Mouse (Mus musculus) liver, adult 2 months (tissue): ENCODE data around the gene F12. TPM values are rescaled to one million over a fixed set of nuclear protein-coding genes. Genes with fewer than 3 reads are reported as not detected.

Experiments
- DNase-seq: peaks from one replicate; pipeline ENCODE4 v3.0.0-alpha.2; 2011; ENCODE audit warnings: low read depth, low spot score; ENCODE audit errors: extremely low read depth
- H3K27ac ChIP-seq: fragments of 200-500 bp; replicated peaks from 2 replicates; pipeline ENCODE4 v1.5.1; 2012; ENCODE audit warnings: low read depth, mild to moderate bottlenecking, control low read depth, inconsistent platforms, low read length; ENCODE audit not compliant: insufficient read depth
- H3K27me3 ChIP-seq: fragments of 200-500 bp; 2 replicates; pipeline ENCODE4 v1.6.1; 2012; ENCODE audit warnings: mild to moderate bottlenecking, moderate library complexity, low read length, inconsistent platforms; ENCODE audit not compliant: control insufficient read depth, insufficient read depth
- H3K36me3 ChIP-seq: fragments of 200-500 bp; 2 replicates; pipeline ENCODE4 v1.6.1; 2012; ENCODE audit warnings: low read length, inconsistent platforms; ENCODE audit not compliant: control insufficient read depth, insufficient read depth
- H3K4me1 ChIP-seq: fragments of 200-500 bp; 2 replicates; pipeline ENCODE4 v1.6.1; 2011; ENCODE audit warnings: low read length; ENCODE audit not compliant: control insufficient read depth, insufficient read depth
- H3K4me3 ChIP-seq: fragments of 200-500 bp; 2 replicates; pipeline ENCODE4 v1.5.1; 2011; ENCODE audit warnings: low read depth, mild to moderate bottlenecking, control low read depth, low read length, moderate library complexity; ENCODE audit not compliant: insufficient read depth
- H3K79me2 ChIP-seq: fragments of 200-500 bp; 2 replicates; pipeline ENCODE4 v1.6.1; 2012; ENCODE audit warnings: inconsistent platforms, mild to moderate bottlenecking, low read length, moderate library complexity; ENCODE audit not compliant: control insufficient read depth, insufficient read depth
- H3K9ac ChIP-seq: fragments of 200-500 bp; 2 replicates; pipeline ENCODE4 v1.6.1; 2012; ENCODE audit warnings: low read depth, mild to moderate bottlenecking, control low read depth, inconsistent platforms, low read length
- CTCF ChIP-seq: fragments of 200-500 bp; IDR thresholded peaks from 2 replicates; pipeline ENCODE4 v1.5.1; 2011; ENCODE audit warnings: low read depth, low read length, control low read depth
- POLR2A ChIP-seq: fragments of 200-500 bp; IDR thresholded peaks from 2 replicates; pipeline ENCODE4 v1.6.1; 2011; ENCODE audit warnings: low read length, control low read depth; ENCODE audit not compliant: insufficient read depth; ENCODE audit errors: extremely low read depth
- WGBS: fragments of 180-500 bp; shearing (Covaris S2); methylation state at CpG from one replicate; pipeline ENCODE4 v1.1.7; 2018; 5-methylcytosine and 5-hydroxymethylcytosine counted together
- polyA plus RNA-seq: library from polyadenylated mRNA; depleted of rRNA; stranded (reverse); fragments of >200 nt; gene quantifications from 2 replicates; pipeline ENCODE4 v1.2.3, GENCODE M21; 2012
- total RNA-seq: library from RNA; depleted of rRNA; stranded (reverse); fragments of >200 nt; gene quantifications from 2 replicates; pipeline ENCODE4 v1.2.3, GENCODE M21; 2014

Gene F12
- total and polyA plus RNA-seq, 2 experiments, result 391 to 798 TPM

DNA sequence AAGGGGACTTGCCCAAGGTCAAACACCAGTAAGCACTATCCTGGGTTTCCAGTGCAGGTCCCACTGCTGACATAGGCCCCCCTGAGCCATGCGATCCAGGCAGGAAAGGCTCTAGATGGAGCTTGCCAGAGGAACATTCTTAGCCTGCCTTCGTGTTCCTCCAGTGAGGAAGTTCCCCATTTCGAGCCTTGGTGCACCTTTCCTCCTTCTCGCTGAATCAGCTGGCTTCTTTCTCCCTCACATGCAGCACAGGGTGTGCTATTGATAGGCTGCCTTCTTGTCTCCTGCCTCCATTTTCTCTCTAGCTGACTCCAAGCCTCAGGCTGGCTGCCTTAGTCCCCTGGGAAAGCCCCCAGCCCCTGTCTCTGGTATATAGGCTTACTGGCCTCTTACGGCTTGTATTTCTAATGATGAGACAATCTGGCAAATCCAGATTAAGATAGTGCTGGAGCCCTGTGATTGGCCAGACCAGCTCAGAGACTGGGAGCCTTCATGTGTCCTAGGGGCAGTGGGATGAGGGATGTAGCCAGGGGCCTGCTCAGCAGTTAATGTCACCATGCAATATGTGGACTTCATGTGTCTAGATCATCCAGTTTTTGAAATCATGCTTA, 39.3 kb upstream of the F12 start:
- H3K36me3 ChIP-seq, result no peaks in the 10 kb centered on the region
- DNase-seq, result no peak
- H3K27ac ChIP-seq, result no peak overlapping the region
- no peak overlapping the region for H3K4me3 ChIP-seq
- no peaks in the 10 kb centered on the region for H3K4me1 ChIP-seq
- H3K27me3 ChIP-seq, result peaks cover 5% of the 10 kb centered on the region; the same call in 1 of the 2 replicates
- TF ChIP-seq CTCF (no peak), POLR2A (no peak)
- whole genome bisulfite sequencing, result 87% methylated on average over 5 of the region's 5 CpGs
- H3K79me2 ChIP-seq, result no peaks in the 10 kb centered on the region
- no peak overlapping the region for H3K9ac ChIP-seq

DNA sequence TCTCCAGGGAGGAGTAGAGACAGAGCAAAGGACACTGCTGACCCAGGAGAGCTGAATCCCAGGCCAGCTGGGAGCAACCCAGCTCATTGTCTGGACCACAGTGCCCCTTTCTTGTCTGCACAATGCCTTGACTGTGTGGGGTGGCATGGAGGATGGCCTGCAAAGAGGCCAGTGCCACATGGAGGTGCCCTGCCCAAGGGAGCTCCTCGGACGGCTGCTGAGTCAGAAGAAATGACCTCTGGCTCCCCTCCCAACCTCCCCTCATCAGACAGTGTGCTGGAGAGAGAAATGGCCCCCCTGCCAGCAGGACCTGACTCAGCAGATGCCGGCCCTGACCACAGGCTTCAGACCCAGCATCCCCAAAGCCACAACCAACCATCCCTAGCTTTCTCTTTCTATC, 38.6 kb upstream of the F12 start:
- no peaks in the 10 kb centered on the region for H3K4me1 ChIP-seq
- no peaks in the 10 kb centered on the region for H3K36me3 ChIP-seq
- no peak for DNase-seq
- TF ChIP-seq POLR2A (no peak), CTCF (no peak)
- WGBS, result 60% methylated on average over 3 of the region's 3 CpGs
- no peak overlapping the region for H3K27ac ChIP-seq
- peaks cover 5% of the 10 kb centered on the region; the same call in 1 of the 2 replicates for H3K27me3 ChIP-seq
- no peak overlapping the region for H3K9ac ChIP-seq
- no peaks in the 10 kb centered on the region for H3K79me2 ChIP-seq
- H3K4me3 ChIP-seq, result no peak overlapping the region

DNA sequence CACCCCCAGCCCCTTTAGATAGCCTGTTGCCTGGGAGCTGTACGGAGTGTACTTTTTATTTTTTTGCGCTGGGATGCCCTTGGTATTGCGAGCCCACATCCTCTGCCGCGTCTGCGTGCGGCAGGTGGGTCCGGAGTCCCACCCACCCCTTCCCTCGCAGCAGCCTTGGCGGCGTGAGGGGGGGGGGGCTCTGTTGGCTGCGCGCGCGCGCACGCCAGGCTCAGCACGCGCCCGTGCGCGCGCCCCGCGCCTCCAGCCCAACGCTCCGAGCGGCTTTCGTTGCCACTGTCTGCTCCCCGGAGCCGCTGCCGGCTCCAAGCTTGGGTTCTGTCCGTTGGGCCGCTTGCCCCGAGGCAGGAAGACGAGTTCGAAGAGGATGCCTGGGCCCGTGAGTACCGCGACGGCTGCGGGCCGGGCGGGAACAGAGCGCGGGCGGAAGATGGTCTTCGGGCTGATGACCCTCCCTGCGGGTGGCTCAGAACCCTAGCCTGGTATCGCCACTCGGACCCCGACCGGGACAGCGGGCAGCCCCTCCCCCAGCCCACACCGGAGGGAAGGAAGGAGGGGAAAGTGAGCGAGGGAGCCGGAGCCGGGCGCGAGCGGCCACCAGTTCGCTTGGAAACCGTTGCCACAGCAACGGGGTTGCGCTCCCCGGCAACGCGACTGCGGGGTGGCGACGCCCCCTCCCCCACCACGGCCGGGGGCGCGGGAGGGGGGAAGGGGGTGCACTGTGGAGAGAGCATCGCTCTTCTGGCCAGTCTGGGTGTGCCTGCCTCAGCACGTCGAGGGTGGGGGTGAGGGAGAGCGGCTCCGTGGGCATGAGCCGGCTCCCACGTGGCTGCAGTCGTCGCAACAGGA, 37.7 kb upstream of the F12 start, which contains the start of gene Prr7:
Gene Prr7, plus strand, starts transcription at position 241 of the 858 bp plus-strand sequence.
- TF ChIP-seq POLR2A (no peak), CTCF (no peak)
- Histone ChIP-seq H3K27ac (no peak within 1 kb of the TSS), H3K36me3 (no peaks in the 10 kb centered on the region), H3K9ac (peak within 1 kb of the TSS; percentile 5; the same call in 1 of the 2 replicates), H3K79me2 (no peaks in the 10 kb centered on the region), H3K4me3 (peak within 1 kb of the TSS; percentile 55), H3K27me3 (peaks cover 5% of the 10 kb centered on the region; the same call in 1 of the 2 replicates), H3K4me1 (no peaks in the 10 kb centered on the region)
- 2% methylated on average over 81 of the region's 84 CpGs for WGBS
- DNase-seq, result no peak

DNA sequence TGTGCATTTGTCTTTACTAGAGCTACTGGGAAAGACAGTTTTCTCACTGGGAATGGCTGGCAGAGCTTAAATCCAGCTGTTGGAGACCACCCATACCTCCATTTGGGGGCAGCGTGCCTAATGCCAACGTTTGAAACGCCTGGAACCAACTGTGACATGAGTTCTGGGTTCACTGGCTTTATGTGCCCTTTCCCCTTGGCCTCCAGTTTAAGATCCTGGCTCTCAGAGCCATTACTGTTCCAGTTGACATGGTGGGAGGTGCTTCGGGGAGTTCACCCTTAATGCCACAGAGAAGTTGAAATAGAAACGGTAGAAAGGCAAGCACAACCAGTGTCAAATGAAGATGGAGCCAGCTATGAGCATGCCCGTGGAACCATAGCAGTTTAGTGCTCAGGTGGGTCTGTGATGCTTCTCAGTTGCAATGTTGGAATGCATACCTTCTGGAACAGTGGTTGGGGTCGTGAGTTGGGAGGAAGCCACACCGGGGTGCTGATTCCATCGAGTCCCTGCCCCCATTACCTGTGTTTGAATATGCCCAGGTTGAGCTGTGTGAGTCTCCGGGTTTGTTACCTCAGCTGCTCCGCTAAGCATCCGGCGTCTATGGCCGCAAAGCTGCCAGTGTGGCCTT, 36.9 kb upstream of the F12 start:
- no peak overlapping the region for H3K9ac ChIP-seq
- peaks cover 5% of the 10 kb centered on the region; the same call in 1 of the 2 replicates for H3K27me3 ChIP-seq

DNA sequence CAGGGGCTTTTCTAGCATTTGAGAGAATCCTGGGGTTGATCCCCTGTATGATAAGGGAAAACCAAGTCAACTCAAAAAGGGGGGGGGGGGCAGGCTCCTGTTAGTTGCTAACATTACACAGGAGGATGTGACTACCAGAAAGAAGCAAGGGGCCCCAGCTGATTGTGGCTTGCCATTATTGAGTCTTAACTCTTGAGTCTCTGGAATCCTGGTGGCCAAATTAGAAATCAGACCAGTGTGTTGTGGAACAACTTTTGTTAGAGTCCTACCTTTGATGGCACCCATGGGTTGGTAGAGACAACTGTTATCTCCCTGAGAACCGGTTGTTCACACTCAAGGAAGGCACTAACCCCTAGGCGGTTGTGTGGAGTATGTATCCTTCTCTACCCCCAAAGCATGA, 36.4 kb upstream of the F12 start:
- Histone ChIP-seq H3K4me1 (no peaks in the 10 kb centered on the region), H3K4me3 (no peak overlapping the region), H3K9ac (no peak overlapping the region), H3K27me3 (peaks cover 5% of the 10 kb centered on the region; the same call in 1 of the 2 replicates), H3K27ac (no peak overlapping the region), H3K36me3 (no peaks in the 10 kb centered on the region), H3K79me2 (no peaks in the 10 kb centered on the region)
- TF ChIP-seq POLR2A (no peak), CTCF (no peak)
- 80% methylated on average over 2 of the region's 2 CpGs for WGBS
- DNase-seq, result no peak

More for the DNA sequence above, 36.9 kb upstream of the F12 start:
- DNase-seq, result no peak
- TF ChIP-seq CTCF (no peak), POLR2A (no peak)
- Histone ChIP-seq H3K4me1 (no peaks in the 10 kb centered on the region), H3K27ac (no peak overlapping the region), H3K36me3 (no peaks in the 10 kb centered on the region), H3K79me2 (no peaks in the 10 kb centered on the region), H3K4me3 (no peak overlapping the region)
- 25% methylated on average over 14 of the region's 14 CpGs for WGBS
